Mouse (Mus musculus): ENCODE results near the gene Znrf3.

Znrf3 gene

DNA sequence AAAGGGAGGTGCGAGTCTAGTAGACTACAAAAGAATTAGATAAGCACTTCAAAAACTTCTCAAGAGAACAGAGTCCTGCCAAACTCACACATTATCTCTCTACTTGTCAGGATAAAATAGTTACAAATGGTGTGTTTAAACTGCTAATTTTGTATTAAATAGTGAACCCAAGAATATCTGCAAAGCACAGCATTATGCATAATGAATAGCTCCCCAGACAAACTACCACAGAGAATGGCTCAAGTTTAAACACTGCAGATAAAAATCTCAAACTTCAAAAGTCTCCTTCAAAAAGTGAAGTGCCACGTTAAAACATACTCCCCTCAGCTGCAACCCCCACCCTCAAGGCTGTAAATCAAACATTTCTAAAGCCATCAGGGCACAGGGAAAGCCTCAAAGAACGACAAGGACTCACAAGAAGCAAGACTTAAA is 2.0 kb downstream of the Znrf3 start:
- peak; percentile 59 for DNase-seq (ENCODE audit: low read depth)

DNA sequence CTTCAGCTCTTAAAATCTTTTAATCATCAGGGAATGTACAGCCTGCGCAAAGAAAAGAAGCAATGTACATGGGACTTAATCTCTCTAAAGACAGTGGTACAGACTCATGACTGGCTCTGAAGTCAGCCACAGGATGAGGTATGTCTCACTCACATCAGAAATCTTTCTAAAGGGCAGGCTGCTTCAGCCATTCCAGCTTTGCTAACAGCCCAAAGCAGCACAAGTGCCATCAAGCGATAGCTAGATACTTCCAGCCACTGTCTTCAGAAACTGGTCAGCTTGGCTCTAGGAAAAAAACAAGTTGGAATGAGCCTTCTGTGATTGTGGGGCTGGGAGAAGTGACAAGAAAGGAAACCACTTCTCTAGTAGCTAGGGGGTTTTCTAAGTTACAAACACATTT is 7.0 kb downstream of the Znrf3 start:
- peak; percentile 52 for DNase-seq (ENCODE audit: low read depth)

DNA sequence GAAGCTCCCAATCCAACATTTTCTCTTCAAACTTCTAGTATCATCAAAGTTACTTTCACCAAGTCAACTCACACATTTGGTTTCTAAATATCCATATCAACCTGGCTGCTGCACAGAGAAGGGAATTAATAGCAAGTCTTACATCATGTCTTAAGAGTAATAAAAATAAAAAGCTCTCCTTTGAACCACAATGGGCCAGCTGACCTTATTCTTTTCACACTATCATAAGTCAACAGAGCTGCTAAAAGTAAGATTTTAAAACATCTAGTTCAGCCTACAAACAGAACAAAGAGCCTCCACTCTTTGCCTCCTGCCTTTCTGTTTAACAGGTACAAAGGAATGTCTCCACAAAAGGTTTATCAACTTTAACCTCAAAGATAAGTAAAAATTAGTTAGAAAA is 7.7 kb downstream of the Znrf3 start:
- DNase-seq (ENCODE audit: low read depth): no peak

DNA sequence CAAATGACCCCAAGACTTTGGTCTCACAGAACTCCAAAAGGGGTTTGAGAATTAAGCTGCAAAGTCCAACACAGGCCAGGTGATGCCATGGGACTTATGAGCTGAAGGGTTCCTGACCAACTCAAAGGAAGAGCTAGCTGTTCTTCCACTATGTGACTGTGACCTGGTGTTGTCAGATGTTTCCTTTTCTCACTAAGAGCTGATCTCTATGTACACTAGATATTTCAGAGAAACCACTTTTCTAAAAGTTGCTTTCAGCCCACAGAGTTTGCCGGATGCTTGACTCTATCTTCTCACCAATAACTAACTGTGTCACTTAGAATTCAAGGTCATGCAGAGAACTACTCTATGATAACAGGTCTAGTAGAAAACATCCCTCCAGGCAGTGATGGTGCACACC is 9.2 kb downstream of the Znrf3 start:
- peak; percentile 71 for DNase-seq (ENCODE audit: low read depth)

GRCm38 (mm10) chr11:5432330-5432729 is 12.3 kb downstream of the Znrf3 start:
- DNase-seq (ENCODE audit: low read depth): peak; percentile 87

DNA sequence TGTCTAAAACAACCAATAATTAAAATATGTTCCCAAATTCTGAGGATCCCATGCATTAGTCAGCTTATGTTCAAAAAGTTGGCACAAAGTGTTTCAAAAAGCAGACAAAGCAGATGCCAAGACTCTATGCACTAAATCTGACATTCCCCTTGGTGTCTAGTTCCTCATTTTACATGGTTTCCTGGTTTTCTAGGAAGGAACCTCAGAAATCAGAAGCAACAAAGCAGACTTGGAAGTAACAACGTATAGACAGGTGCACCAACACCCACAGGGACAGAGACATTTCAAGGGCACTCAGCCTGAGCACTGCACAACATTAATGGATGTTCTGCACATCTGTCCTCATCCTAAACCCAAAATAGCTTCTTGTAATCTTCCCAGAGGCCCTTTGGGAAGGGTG is 13.8 kb downstream of the Znrf3 start:
- DNase-seq (ENCODE audit: low read depth): no peak

DNA sequence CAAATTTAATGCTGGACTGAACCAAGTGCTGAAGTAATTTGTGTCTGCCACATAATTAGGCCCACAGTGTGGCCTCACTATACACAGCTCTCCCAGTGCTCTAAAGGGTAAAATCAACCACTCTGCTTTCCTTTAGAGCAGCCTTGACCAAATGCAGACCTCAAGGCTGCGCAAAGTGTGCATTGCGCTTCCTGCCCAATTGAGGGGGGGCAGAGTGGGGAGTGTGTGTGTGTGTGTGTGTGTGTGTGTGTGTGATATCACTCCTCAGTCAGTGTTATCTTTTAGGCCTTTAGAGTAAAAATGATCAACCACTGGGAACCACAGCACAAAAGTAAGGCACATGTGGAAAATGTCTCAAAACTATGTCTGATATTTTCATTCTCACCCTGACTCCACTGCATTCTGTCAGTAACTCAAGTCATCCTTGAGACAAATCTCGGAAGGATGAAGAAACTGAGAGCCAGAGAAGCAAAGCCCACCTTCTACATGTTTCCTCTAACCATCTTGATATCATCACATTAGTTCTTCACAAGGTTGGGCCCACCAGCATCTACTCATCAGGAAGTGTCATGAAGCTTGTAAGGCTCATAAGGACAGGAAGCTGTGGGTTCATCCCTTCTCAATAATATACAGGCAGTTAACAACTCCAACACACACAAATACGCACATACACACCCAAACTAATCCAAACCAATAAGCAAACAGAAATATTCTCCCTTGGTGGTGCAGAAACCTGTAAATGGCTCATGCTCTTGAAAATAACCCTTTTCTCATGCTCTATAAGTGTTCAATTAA is 15.1 kb downstream of the Znrf3 start:
- peak; percentile 60 for DNase-seq (ENCODE audit: low read depth)

GRCm38 (mm10) chr11:5427251-5427650 is 17.4 kb downstream of the Znrf3 start:
- no peak for DNase-seq (ENCODE audit: low read depth)

DNA sequence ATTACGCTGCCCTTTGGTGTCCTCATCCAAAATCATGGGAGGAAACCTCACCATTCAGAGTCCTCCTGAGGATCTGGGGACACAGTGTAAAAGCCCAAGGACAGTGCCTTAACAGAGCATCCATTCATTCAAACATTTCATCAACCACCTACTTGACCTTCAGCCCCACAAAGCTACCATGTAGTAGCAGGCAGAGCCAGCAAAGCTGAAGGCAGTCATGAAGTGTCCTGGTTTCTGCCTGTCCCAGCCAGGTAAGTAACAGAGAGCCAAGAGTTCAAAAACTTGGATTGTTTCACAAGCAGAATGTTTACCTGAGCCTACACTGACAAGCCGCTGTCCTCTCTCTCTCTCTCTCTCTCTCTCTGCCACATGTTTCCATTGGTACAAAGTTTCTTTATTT is 18.3 kb downstream of the Znrf3 start:
- no peak for DNase-seq (ENCODE audit: low read depth)

DNA sequence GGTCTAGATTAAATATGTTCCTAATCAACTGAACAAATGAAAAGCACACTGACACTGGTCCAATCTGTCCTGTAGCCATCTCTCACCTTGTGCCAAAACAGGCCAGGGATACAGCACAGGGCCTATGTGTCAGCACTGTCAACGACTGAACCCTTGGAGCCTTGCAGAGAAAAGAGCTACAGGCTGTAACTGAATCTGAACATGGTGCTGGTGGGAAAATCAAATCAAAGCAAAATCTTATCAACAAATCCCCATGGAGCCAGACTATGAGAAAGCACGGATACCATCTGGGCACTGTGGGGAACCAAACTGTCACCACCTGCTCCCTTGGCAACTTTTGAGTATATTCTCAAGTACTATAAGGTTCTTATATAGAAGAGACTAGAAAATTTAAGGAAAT is 19.5 kb downstream of the Znrf3 start:
- DNase-seq (ENCODE audit: low read depth): no peak

DNA sequence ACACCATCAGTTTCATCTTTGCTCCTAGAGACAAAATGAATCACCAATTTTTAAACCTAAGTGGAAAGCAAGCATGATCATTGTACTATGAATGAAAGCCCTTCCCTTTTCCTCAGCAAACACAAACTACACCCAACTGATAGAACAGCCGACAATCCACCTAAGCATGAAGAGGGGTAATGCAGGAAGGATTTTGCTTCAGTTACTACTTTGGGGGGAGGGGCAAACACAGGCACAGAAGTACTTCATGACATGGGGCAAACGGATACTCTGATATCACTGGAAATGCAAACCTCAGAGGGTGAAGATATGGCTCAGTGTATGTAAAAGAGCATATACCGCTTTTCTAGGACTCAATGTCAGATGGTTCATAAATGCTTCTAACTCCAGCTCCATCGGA is 20.5 kb downstream of the Znrf3 start:
- DNase-seq (ENCODE audit: low read depth): no peak

DNA sequence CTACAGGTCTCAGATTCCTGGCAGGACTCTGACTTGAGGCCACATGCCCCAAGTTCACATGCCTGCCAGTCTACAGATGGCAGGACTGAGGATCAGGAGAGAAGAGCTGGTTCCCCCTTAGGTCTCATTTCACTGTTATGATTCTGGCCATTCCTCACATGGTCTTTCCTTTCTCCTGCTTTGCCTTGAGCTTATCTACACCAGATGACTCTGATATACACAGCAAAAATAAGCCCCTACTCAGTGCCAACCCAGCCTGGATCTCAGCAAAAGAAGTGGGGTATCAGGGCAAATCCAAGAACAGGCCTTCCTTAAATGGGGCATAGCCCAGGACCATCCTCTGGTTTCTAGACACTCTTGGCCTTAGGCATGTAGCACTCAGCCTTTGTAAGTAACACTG is 21.6 kb downstream of the Znrf3 start:
- no peak for DNase-seq (ENCODE audit: low read depth)

DNA sequence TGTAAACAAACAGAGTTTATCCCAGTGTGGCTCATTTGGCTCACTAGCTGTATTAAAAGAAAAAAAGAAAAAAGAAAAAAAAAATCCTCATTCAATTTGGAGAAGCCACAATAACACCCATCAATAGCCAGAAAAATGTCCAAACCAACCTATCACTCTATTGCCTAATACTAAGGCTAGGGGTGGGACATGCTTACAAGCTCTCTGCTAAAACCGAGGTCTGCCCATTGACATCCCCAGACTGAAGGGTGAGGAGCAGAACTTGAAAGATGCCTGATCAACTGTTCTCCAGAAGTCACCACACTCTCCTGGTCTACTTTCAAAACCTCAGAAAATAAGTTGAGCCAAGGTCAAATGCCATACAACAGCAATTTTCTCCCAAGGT is 22.4 kb downstream of the Znrf3 start:
- DNase-seq (ENCODE audit: low read depth): no peak

GRCm38 (mm10) chr11:5421506-5422251 is 23.0 kb downstream of the Znrf3 start:
- no peak for DNase-seq (ENCODE audit: low read depth)

- DNase-seq (ENCODE audit: low read depth): peak; percentile 75
Measured at GRCm38 (mm10) chr11:5415617-5416338, 28.9 kb downstream of the Znrf3 start.

- no peak for DNase-seq (ENCODE audit: low read depth)
Measured at GRCm38 (mm10) chr11:5414856-5415616, 29.6 kb downstream of the Znrf3 start.

- no peak for DNase-seq (ENCODE audit: low read depth)
Measured at GRCm38 (mm10) chr11:5412644-5413190, 31.9 kb downstream of the Znrf3 start.

DNA sequence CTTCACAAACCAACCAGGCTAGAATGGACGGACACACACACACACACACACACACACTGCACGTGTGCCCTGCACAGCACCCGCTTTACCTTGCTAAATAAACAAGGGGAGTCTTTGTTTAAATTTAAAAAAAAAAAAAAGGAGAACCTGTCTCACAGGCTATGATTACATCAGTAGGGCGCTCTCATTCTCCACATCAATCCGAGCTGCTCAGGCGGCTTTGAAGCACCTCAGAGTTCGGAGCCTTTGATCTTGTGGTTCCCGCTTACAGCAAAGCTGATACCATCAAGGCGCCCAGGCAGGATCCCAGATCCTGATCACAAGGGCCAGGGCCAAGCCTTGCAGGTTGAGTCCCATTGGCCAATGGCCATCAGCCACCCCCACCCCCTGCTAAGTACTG is 33.1 kb downstream of the Znrf3 start:
- DNase-seq (ENCODE audit: low read depth): peak; percentile 92

DNA sequence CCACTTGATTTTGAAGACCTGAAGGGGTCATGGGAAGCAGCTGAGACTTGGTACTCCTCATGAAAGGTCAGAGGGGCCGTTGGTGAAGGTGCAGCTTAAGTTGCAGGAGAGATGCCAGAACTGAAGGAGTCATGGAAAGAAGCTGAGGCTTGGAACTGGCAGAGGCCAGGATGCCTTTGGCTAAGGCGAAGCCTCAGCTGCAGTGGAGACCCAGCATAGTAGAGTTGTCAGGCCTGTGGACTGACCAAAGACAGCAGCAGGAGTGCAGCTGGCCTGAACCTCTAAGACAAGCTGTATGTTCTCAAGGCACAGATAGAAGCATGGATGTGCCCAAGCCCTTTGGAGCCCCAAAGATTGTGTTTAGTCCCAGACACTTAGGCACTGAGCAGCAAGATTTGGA is 40.5 kb downstream of the Znrf3 start:
- DNase-seq (ENCODE audit: low read depth): no peak

GRCm38 (mm10) chr11:5402127-5402733 is 42.4 kb downstream of the Znrf3 start:
- DNase-seq (ENCODE audit: low read depth): no peak

DNA sequence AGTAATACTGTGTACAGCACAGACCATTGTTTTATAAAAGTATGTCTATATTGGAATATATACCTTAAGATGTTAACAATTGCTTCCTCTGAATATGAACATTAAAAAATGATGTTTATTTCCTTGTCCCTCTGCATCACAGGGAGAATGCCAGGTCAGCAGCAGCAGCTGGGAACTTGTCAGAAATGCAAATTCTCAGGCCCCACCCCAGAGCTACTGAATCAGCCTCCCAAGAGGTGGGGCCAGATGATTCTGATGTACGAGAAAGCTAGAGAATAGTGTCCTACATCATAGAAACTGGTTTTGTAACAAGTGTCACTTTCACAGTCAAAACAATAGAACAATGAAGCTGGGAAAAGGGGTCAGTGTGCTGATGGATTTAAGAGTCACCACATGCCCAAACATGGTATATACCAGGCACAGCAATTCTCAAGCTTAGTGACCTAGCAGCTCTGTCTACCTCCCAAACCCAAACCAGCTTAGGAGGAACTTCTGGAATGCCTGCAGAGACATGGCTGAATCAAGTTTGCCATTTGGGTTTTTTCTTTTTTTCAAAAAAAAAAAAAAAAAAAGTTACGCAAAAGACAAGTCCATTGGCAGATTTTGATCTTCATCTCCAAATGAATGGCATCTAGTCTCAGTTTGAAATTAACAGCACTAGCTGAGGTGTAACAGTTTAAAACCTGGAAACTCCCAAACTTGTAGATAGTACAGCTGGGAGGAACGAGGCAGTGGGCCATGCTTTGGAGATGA is 46.2 kb downstream of the Znrf3 start:
- DNase-seq (ENCODE audit: low read depth): no peak
